Mouse (Mus musculus) monocyte, adult 59 days (primary cell): Measurements from ENCODE around the gene Hspb7. TPM values are rescaled to one million over a fixed set of nuclear protein-coding genes. Genes with fewer than 3 reads are reported as not detected.

Experiments
- total RNA-seq, 2 experiments: library from RNA; stranded (reverse); gene quantifications; one replicate each; pipeline ENCODE4 v1.2.4; 2023

The Hspb7 gene
- not detected for total RNA-seq

GRCm38 (mm10) chr4:141420192-141420829 lies at the start of gene Hspb7:
Gene Hspb7, plus strand, starts transcription at chr4:141420779.

DNA sequence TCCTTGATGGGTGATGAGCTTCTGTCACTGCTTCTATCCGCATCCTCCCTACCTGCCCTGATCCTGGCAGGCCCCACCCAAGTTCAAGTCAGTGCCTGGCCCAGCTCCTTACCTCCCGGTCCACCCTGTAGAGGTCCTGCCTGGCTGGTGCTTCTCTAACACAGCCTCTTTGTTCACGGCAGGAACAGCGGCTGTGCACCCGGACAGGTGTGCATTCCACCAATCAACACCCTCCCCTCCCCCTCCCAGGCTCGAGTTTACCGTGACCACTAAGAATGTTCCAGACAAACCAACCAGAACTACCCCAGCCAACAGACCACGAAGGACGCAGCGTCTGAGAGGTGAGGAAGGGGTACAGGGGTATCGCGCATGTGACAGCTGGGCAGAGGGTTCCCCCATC lies 22.0 kb upstream of the Hspb7 start, which contains the start of gene Clcnka:
Gene Clcnka (minus strand): TSS at position 180 of the 400 bp plus-strand sequence.

DNA sequence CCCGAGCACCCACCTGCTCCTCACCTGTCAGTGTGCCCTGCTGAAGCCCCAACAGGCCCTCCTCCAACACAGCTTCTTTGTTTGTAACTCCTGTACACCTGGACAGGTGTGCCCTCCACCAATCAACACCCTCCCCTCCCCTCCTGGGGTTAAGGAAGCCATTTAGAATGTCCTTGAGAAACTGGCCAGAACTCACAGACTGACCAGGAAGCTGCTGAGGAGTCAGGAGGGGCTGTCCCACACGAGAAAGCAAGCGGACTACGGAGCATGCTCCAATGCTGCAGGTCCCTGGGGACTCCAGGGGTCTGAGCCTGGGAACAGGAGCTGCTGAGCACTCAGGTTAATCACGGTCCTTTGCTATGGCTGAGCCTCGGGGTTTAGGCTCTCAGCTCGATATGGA lies 4.7 kb upstream of the Hspb7 start, which contains the start of gene Clcnkb:
Gene Clcnkb (minus strand): TSS at position 91 of the 400 bp plus-strand sequence.

DNA sequence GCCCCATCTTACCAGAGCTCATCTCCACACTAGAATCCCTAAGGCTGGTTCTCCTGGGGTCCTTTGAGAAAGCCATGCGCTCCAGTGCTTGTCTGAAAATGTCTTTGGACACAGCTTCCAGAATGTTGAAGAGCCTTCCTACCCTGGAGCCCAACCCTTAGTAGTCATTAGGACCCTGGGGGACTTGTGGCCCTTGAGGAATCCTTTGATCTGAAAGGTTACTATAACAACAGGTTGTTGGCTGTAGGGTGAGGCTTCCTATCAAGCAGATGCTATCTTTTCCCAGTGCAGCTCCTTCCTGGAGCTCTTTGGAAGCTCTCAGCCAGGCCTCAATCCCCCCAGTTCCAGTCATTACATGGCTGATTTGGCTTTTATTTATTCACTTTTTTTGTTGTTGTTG lies 15.4 kb downstream of the Hspb7 start, which contains the start of gene Srarp:
Gene Srarp (minus strand): TSS at position 132 of the 400 bp plus-strand sequence.

GRCm38 (mm10) chr4:141444451-141445327 lies 24.1 kb downstream of the Hspb7 start, which contains the start of gene Zbtb17:
Gene Zbtb17, plus strand, starts transcription at chr4:141444654.

Other genes with a start within 250 kb of the Hspb7 start
- under 1 TPM; 0.46 to 0.68 TPM for gene Rsg1, start 206.8 kb upstream of the Hspb7 start, total RNA-seq
- gene Arhgef19, start 181.3 kb upstream of the Hspb7 start, total RNA-seq = 1 to 10 TPM in 1 of 2 experiments, not detected in 1; 1.2 TPM
- 1 to 10 TPM; 1.3 to 4.7 TPM for gene Epha2, start 119.5 kb upstream of the Hspb7 start, total RNA-seq
- not detected for gene Fam131c, start 52.6 kb upstream of the Hspb7 start, total RNA-seq
- not detected for gene Clcnka, start 22.1 kb upstream of the Hspb7 start, total RNA-seq
- gene Clcnkb, start 4.8 kb upstream of the Hspb7 start, total RNA-seq = not detected
- not detected for gene Srarp, start 15.3 kb downstream of the Hspb7 start, total RNA-seq
- gene Zbtb17, start 23.9 kb downstream of the Hspb7 start, total RNA-seq = 10 to 100 TPM; 30.7 to 32.9 TPM
- 100 to 1,000 TPM; 118 to 124 TPM for gene Spen, start 117.8 kb downstream of the Hspb7 start, total RNA-seq
- 1 to 10 TPM; 6.3 to 6.5 TPM for gene Fblim1, start 185.3 kb downstream of the Hspb7 start, total RNA-seq
- under 1 TPM in 1 of 2 experiments, not detected in 1; 0.70 TPM for gene Tmem82, start 197.9 kb downstream of the Hspb7 start, total RNA-seq
- under 1 TPM; 0.39 to 0.42 TPM for gene Slc25a34, start 203.0 kb downstream of the Hspb7 start, total RNA-seq
- 10 to 100 TPM; 84.6 to 96.6 TPM for gene Plekhm2, start 244.1 kb downstream of the Hspb7 start, total RNA-seq